Mouse (Mus musculus) adrenal gland, adult 18-20 months (tissue): ENCODE measurements around the gene Gm49396. TPM values are rescaled to one million over a fixed set of nuclear protein-coding genes. Genes with fewer than 3 reads are reported as not detected.

Experiments used
- DNase-seq, 2 experiments: peaks; one replicate each; pipeline ENCODE4 v3.0.0; 2021 to 2022; ENCODE audit warnings: low spot score in 2 of 2
- total RNA-seq, 2 experiments: library from RNA; stranded (reverse); gene quantifications; 1 replicate in 1 of 2; 2 replicates in 1 of 2; pipeline ENCODE4 v1.2.3; 2021

Gm49396 gene
- total RNA-seq, 2 experiments from 2014 or later = 4.6 to 8.2 TPM

DNA sequence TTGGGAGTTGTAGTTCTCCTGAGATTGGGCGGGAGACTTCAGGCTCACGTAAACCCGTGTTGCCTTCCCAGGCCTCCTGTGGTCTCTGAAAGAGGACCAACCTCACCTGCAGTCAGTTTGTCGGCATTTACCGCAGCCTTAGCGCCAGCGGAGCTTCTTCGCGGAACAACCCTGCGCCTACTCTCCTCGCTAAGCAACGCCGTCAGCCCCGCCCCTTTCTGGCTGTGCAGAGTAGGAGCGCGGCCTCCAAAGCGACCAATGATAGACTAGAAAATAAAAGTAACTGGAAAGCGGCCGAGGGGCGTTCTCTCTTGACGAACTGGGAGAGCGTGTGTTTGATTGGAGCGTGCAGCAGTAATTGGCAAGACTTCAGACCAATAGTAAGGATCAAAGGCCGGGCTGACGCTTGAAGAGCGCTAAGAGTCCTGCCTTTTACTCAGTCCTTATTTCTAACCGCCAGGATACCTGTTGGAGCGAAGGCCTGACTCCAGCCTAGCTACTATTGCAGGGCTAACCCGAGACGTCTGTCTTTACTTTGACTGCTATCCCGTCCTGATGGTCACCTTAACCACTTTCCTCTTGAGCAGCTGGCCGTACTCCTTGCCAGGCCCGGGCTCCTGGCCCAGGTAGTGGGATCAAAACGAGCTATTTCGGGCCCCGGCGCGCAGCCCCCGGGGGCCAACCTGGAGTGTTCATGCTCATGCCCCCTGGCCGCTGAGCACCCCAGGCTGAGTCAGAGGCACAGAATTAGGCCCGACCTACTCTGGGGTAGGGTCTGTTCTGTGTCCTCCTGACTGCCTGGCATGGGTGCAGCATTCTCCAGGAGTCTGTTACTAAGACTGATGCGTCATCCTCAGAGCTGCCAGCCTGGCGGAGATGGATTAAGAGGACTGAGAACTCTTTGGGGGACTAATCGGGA, 10.8 kb upstream of the Gm49396 start, which contains the start of the genes Hspb6 and Proser3:
Hspb6 (plus strand) TSS at position 77 of the 919 bp plus-strand sequence.
Proser3 (minus strand) TSS at position 198 of the 919 bp plus-strand sequence.
- peak; percentile 86 to 87 for DNase-seq

GRCm38 (mm10) chr7:30553021-30553589, 10.0 kb upstream of the Gm49396 start:
- peak; percentile 67 to 70 for DNase-seq

GRCm38 (mm10) chr7:30553810-30554584, 9.1 kb upstream of the Gm49396 start:
- no peak for DNase-seq

- no peak for DNase-seq
These were observed 6.1 kb upstream of the Gm49396 start for GRCm38 (mm10) chr7:30556894-30557536.

GRCm38 (mm10) chr7:30557901-30558514, 5.1 kb upstream of the Gm49396 start:
- DNase-seq = no peak

- DNase-seq = no peak
These were observed 4.3 kb upstream of the Gm49396 start for GRCm38 (mm10) chr7:30558656-30559442.

DNA sequence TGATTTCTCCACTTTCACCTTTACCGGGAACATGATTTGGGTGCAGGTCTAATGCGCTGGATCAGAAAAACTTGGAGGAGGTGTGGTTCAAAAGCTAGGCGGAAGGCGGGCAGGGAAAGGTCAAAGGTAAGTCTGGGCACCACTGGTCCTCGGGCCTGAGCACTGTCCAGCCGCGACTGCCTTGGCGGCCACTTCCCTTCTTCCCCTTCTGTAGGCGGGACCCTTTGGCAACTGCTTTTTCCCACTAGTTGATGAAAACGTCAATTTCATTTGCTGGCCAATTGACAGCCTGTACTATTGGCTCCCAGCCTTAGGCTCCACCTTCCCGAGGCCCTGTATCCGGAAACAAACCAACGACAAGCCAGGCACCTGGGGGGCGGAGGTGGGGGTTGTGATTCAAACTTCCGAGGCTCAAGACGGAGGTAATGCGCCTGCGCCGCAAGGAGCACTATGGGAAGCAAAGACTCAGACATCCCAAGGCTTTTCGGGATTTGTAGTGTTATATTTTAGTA, 3.6 kb upstream of the Gm49396 start, which contains the start of gene Lin37:
Lin37 (minus strand) TSS at position 396 of the 512 bp plus-strand sequence.
- peak; percentile 79 to 84 for DNase-seq

DNA sequence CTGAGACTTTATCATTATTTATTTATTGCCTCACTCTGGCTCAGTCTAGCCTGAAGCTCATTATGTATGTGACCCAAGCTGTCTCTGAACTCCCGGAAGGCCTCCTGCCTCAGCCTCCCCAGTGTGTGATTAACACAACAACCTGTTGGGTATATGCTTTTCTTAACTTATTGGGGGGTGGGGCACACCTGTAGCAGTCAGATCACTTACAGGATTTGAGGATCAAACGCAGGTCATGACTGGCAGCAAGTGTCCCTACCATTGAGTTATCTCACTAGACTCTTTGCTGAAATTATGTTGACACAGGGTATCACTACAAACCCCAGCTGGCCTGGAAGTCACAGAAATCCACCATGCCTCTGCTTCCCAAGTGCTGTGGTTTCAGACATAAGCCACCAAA, 2.8 kb upstream of the Gm49396 start:
- no peak for DNase-seq

- DNase-seq = peak in 1 of 2 experiments; percentile 42
These were observed 523 bp upstream of the Gm49396 start for GRCm38 (mm10) chr7:30562526-30563116.

- no peak for DNase-seq
These were observed 749 bp downstream of the Gm49396 start for GRCm38 (mm10) chr7:30563906-30564280.

DNA sequence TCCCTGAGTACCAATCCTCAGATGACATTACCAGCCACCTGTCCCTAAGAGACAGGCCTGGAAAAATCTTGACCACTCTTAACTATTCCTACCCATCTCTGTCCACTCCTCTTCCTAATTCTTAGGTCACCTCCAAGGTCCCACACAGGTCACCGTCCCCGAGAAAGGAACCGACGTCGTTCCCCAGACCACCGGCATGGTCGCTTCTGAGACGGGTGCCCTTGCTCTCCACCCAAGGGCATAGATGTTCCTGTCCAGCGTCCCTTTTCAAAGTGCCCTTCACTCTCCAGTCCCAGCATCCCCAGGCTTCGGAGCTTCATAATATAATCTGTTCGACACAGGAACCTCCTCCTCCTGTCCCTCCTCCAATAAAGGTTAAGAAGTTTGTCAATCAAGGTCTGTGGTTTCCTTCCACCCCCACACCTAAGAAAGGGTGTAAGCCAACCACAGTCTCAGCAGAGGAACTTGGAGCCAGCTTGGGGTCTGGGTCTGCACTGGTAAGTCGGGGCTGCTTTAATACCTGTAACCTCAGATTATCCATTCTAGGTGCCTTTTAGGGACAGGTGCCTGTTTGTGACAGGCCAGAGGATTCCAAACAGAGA, 1.9 kb downstream of the Gm49396 start, which contains the start of gene Igflr1:
Igflr1 (plus strand) TSS at position 458 of the 602 bp plus-strand sequence.
- no peak for DNase-seq

DNA sequence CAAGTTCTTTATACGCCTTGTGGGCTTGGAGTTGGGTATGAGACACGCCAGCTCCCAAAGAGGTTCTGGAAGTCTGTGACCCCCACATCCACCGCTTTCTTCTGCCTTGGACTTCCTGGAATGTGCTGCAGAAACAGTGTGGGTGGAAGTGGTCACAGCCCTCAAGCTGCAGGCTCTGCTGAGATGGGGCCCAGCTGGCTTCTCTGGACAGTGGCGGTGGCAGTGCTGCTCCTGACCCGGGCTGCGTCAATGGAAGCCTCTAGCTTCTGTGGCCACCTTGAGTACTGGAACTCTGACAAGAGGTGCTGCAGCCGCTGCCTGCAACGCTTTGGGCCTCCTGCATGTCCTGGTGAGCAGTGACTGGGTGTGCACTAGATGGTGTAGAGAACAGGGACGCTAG, 2.9 kb downstream of the Gm49396 start:
- DNase-seq = no peak

DNA sequence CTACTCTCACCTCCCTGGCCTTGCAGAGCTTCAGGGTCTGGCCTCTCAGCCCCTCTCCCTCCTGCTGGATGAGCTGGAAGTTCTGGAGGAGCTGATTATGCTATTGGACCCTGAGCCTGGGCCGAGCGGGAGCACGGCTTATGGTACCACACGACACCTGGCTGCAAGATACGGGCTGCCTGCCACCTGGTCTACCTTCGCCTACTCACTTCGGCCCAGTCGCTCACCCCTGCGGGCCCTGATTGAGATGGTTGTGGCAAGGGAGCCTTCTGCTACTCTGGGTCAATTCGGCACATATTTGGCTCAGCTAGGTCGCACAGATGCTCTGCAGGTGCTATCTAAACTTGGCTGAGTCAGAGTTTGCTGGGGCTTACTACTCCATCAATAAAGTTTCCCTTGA, 4.4 kb downstream of the Gm49396 start:
- DNase-seq = no peak

DNA sequence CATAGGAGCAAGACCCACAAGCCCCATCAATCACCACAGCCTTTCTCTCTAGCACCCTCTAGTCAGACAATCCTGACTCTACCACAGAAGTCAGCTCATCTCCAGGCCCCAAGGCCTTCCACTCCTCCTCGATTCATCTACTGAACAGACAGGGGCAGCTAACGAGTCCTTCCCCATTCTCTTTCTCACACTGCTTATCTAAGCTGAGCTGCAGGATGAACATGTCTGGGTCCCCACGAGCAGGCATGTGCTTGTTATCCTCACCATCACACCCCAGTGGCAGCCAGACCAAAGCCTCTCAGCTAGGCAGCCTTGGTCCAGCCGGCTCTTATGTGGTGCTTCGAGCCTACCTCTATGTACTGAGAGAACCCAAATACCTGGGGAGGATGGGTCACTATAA, 9.2 kb downstream of the Gm49396 start:
- DNase-seq = no peak

DNA sequence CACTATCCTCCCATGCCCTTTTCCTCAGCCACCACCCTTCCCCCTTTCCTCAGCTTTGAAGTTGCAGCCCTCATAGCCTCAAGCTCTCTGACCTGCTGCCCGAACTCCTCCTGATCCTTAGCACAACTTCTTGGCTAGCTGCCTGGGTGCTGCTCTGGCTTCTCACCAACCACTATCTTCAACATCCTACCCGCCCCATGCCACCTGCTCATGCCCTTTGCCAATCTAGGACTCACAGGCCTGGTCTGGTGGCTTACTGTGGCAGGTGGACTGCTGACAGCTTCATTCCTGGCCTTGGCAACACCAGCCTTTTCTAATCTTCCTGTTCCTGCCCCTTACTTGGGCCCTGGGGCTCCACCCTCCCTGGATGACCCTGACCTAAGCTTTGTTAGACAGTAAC, 9.8 kb downstream of the Gm49396 start:
- DNase-seq = peak in 1 of 2 experiments; percentile 28

GRCm38 (mm10) chr7:30579950-30580349, 16.8 kb downstream of the Gm49396 start:
- no peak for DNase-seq

GRCm38 (mm10) chr7:30581547-30581946, 18.4 kb downstream of the Gm49396 start:
- DNase-seq = no peak

DNA sequence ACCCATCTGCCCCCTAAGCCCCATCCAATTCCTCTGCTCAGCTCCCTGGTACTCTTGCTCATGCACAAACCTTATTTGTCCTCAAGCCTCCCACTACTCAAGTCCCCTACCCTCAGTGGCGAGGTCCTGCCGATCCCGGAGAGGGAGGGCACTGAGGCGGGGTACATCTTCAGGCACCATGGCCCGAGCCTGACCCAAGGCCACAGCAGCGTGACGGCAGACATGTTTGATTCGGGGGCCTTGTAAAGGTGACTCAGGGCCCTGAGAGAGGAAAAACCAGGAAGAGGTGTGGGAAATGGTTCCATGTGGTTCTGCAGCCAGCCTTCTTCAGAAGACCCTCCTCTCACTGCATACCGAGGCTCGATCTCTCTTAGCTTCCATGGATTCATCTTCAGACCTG, 21.2 kb downstream of the Gm49396 start:
- DNase-seq = peak in 1 of 2 experiments; percentile 5
